Mouse (Mus musculus) embryonic facial prominence, embryonic 15.5 days (tissue): Measurements from ENCODE around the gene Rasgef1b. TPM values are rescaled to one million over a fixed set of nuclear protein-coding genes. Genes with fewer than 3 reads are reported as not detected.

Source experiments
- ATAC-seq: fragments of 200-750 bp; cut with Nextera tagmentation; 2 replicates; pipeline ENCODE4 v1.8.0; 2017; ENCODE audit warnings: low read depth, moderate TSS enrichment; ENCODE audit not compliant: insufficient number of reproducible peaks, low FRiP score, low TSS enrichment
- H3K27ac ChIP-seq: fragments of 300-500 bp; sonication (generic); replicated peaks from 2 replicates; pipeline ENCODE4 v1.5.1; 2015; ENCODE audit warnings: mild to moderate bottlenecking, inconsistent platforms
- H3K27me3 ChIP-seq: fragments of 300-500 bp; sonication (generic); 2 replicates; pipeline ENCODE4 v1.6.1; 2015; ENCODE audit warnings: inconsistent platforms
- H3K36me3 ChIP-seq: fragments of 300-500 bp; sonication (generic); 2 replicates; pipeline ENCODE4 v1.6.1; 2015; ENCODE audit warnings: mild to moderate bottlenecking, inconsistent platforms
- H3K4me1 ChIP-seq: fragments of 300-500 bp; sonication (generic); 2 replicates; pipeline ENCODE4 v1.6.1; 2015; ENCODE audit warnings: inconsistent platforms
- H3K4me2 ChIP-seq: fragments of 300-500 bp; sonication (generic); replicated peaks from 2 replicates; pipeline ENCODE4 v1.6.1; 2015; ENCODE audit warnings: mild to moderate bottlenecking, inconsistent platforms
- H3K4me3 ChIP-seq: fragments of 300-500 bp; sonication (generic); replicated peaks from 2 replicates; pipeline ENCODE4 v1.5.1; 2015; ENCODE audit warnings: mild to moderate bottlenecking, inconsistent platforms
- H3K9ac ChIP-seq: fragments of 300-500 bp; sonication (generic); 2 replicates; pipeline ENCODE4 v1.6.1; 2015; ENCODE audit warnings: inconsistent platforms
- H3K9me3 ChIP-seq: fragments of 300-500 bp; sonication (generic); replicated peaks from 2 replicates; pipeline ENCODE4 v1.6.1; 2016; ENCODE audit warnings: inconsistent platforms
- WGBS: fragments of 180-500 bp; shearing (Covaris S2); methylation state at CpG from one replicate; pipeline ENCODE4 v1.1.7; 2015; 5-methylcytosine and 5-hydroxymethylcytosine counted together
- polyA plus RNA-seq: library from polyadenylated mRNA; unstranded; fragments of >200 nt; fragmentation: Nextera tagmentation; extraction: Ambion mirVana; gene quantifications from 2 replicates; pipeline ENCODE4 v1.2.1, GENCODE M21; 2015

Gene Rasgef1b
- polyA plus RNA-seq, 1 experiment from 2014 or later, result 11.5 TPM

- whole genome bisulfite sequencing, result 73% methylated on average over 9 of the region's 9 CpGs
- Histone ChIP-seq H3K9ac (no peak overlapping the region), H3K36me3 (no peaks in the 10 kb centered on the region), H3K9me3 (no peaks in the 10 kb centered on the region), H3K4me3 (no peak overlapping the region), H3K4me2 (no peak overlapping the region), H3K27ac (no peak overlapping the region), H3K4me1 (no peaks in the 10 kb centered on the region), H3K27me3 (no peaks in the 10 kb centered on the region)
- no peak for ATAC-seq
These were observed 489.2 kb downstream of the Rasgef1b start for GRCm38 (mm10) chr5:99239677-99240076.

DNA sequence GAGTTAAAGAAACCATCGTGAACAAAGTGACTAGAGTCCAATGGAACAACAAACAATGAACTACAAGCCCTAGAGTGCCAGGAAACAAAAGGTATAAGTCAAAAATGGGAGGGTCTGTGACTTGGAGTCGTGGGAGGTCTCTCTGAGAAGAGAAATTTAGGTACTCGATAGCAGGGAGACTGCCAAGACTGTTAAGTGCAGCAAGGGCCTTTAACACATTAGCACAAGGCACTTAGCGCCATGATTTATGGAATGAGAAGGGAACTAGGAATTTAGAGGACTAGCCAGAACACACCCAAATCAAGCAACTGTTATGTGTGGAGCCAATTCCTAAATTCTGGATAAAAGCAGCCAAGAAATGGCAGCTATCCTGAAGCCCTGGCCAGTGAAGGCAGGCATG, 490.7 kb downstream of the Rasgef1b start:
- Histone ChIP-seq H3K9me3 (no peaks in the 10 kb centered on the region), H3K27ac (no peak overlapping the region), H3K36me3 (no peaks in the 10 kb centered on the region), H3K4me2 (no peak overlapping the region), H3K9ac (no peak overlapping the region), H3K4me1 (no peaks in the 10 kb centered on the region), H3K27me3 (no peaks in the 10 kb centered on the region), H3K4me3 (no peak overlapping the region)
- 85% methylated on average over 4 of the region's 4 CpGs for WGBS
- ATAC-seq, result no peak

DNA sequence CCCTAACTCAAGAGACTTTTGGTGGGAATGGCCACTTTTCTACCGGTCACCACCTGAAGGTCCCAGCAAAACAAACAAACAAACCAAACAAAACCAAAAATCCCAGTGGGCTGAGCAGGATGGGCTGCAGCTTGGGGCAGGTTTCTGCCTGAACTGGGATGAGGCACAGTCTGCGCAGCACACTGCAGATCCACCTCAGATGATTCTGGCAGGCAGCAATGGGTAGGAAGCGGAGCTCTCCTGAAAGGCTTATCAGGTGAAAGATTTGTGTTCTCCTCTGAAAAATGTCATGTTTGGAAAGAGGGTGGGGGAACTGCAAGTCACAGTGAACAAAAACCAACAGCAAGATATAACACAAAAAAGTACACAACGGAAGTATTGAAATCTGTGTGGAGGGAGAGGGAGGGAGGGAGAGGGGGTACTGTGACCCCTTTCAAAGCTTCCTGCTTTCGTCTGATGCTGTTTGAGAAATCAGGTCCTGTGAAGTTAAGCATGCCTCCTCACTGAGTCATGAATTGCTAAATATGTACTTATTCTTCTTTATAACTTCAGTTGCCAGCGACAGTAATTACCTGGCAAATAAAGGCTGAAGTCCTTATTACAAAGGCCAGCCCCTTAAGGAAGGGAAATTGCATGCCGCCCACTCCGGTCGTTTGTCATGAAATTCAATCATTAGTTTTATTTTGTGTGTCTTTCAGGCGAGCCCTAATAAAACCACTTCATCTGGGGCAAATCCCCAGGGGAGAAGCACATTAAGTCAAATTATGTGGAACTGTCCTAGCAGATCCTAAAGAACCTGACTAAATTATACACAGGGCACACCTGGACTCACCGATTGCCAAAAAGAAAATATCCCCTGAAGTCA, 491.7 kb downstream of the Rasgef1b start:
- peak overlapping the region; percentile 3; the same call in 1 of the 2 replicates for H3K27ac ChIP-seq
- H3K36me3 ChIP-seq, result no peaks in the 10 kb centered on the region
- 58% methylated on average over 11 of the region's 11 CpGs for WGBS
- H3K4me2 ChIP-seq, result no peak overlapping the region
- no peak for ATAC-seq
- no peaks in the 10 kb centered on the region for H3K4me1 ChIP-seq
- no peaks in the 10 kb centered on the region for H3K27me3 ChIP-seq
- no peaks in the 10 kb centered on the region for H3K9me3 ChIP-seq
- no peak overlapping the region for H3K9ac ChIP-seq
- H3K4me3 ChIP-seq, result no peak overlapping the region

- no peak for ATAC-seq
- WGBS, result 83% methylated on average over 4 of the region's 4 CpGs
These were observed 492.4 kb downstream of the Rasgef1b start for GRCm38 (mm10) chr5:99236431-99236830.

DNA sequence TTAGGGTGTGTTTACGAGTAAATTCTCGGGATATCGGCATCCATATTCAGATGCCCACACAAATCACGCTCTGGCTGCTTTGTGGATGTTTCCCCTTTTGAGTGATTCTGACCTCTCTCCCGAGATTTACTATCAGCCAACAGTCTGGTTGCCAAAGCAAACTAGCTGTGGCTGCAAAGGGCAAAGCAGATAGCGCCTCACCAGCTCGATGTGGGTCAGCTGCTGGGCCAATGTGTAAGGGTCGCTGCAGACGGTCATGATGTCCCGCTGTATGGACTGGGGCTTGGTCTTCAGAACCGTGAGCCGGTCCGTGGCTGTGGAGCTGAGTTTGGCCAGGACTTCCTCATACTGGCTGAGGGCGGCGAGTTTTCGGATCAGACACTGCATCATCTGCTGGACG, 494.6 kb downstream of the Rasgef1b start:
- H3K27ac ChIP-seq, result no peak overlapping the region
- no peaks in the 10 kb centered on the region for H3K27me3 ChIP-seq
- H3K4me1 ChIP-seq, result no peaks in the 10 kb centered on the region
- no peak overlapping the region for H3K4me3 ChIP-seq
- no peaks in the 10 kb centered on the region for H3K9me3 ChIP-seq
- 0 out of 2 replicates have a peak, but pooled peaks cover 2% of the 10 kb centered on the region for H3K36me3 ChIP-seq
- no peak for ATAC-seq
- H3K9ac ChIP-seq, result no peak overlapping the region
- 94% methylated on average over 17 of the region's 17 CpGs for WGBS
- H3K4me2 ChIP-seq, result no peak overlapping the region

More at GRCm38 (mm10) chr5:99236431-99236830, 492.4 kb downstream of the Rasgef1b start:
- Histone ChIP-seq H3K9ac (no peak overlapping the region), H3K27ac (0 out of 2 replicates have a peak overlapping the region, but pooled peaks have one; percentile 3), H3K4me3 (no peak overlapping the region), H3K9me3 (no peaks in the 10 kb centered on the region), H3K4me1 (no peaks in the 10 kb centered on the region), H3K4me2 (no peak overlapping the region), H3K27me3 (no peaks in the 10 kb centered on the region), H3K36me3 (no peaks in the 10 kb centered on the region)

GRCm38 (mm10) chr5:99233176-99233575, 495.7 kb downstream of the Rasgef1b start:
- Histone ChIP-seq H3K4me3 (no peak overlapping the region), H3K27ac (no peak overlapping the region), H3K9ac (no peak overlapping the region), H3K4me1 (no peaks in the 10 kb centered on the region), H3K9me3 (no peaks in the 10 kb centered on the region), H3K27me3 (no peaks in the 10 kb centered on the region), H3K36me3 (peaks cover 2% of the 10 kb centered on the region; the same call in 1 of the 2 replicates), H3K4me2 (no peak overlapping the region)
- no peak for ATAC-seq
- WGBS, result 74% methylated on average over 3 of the region's 3 CpGs

- no peak for ATAC-seq
- Histone ChIP-seq H3K9ac (no peak overlapping the region), H3K27ac (no peak overlapping the region), H3K4me1 (no peaks in the 10 kb centered on the region), H3K9me3 (no peaks in the 10 kb centered on the region), H3K4me3 (no peak overlapping the region), H3K4me2 (no peak overlapping the region), H3K36me3 (peaks cover 2% of the 10 kb centered on the region; the same call in 1 of the 2 replicates), H3K27me3 (no peaks in the 10 kb centered on the region)
- 82% methylated on average over 8 of the region's 8 CpGs for WGBS
These were observed 496.5 kb downstream of the Rasgef1b start for GRCm38 (mm10) chr5:99232410-99232809.

DNA sequence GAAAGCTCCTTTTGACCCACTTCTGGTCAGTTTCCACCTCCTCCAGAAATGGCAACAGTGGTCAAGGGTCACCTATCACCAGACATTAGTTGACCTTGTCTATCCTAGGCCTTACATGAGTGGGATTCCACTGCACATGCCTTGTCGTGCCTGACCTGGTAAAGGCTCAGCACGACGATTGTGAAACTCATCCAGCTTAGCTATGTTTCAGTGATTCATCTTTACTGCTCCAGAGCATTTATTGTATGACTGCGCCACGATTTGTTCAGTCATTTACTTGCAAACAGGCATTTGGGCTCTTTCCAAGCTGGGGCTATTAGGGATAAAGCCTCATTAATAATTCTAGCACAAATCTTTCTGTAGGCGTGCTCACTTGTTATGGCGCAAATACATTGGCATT, 498.4 kb downstream of the Rasgef1b start:
- Histone ChIP-seq H3K9ac (no peak overlapping the region), H3K27me3 (no peaks in the 10 kb centered on the region), H3K36me3 (peaks cover 2% of the 10 kb centered on the region; the same call in 1 of the 2 replicates), H3K27ac (no peak overlapping the region), H3K4me3 (no peak overlapping the region), H3K4me1 (no peaks in the 10 kb centered on the region), H3K9me3 (no peaks in the 10 kb centered on the region), H3K4me2 (no peak overlapping the region)
- WGBS, result 81% methylated on average over 7 of the region's 7 CpGs
- ATAC-seq, result no peak

GRCm38 (mm10) chr5:99227361-99227760, 501.5 kb downstream of the Rasgef1b start:
- peaks cover 8% of the 10 kb centered on the region; the same call in 1 of the 2 replicates for H3K4me1 ChIP-seq
- H3K27ac ChIP-seq, result no peak overlapping the region
- no peaks in the 10 kb centered on the region for H3K9me3 ChIP-seq
- no peak overlapping the region for H3K4me2 ChIP-seq
- no peak overlapping the region for H3K9ac ChIP-seq
- no peak for ATAC-seq
- no peaks in the 10 kb centered on the region for H3K27me3 ChIP-seq
- H3K36me3 ChIP-seq, result peaks cover 9% of the 10 kb centered on the region; the same call in 1 of the 2 replicates
- WGBS, result 72% methylated on average over 4 of the region's 4 CpGs
- H3K4me3 ChIP-seq, result no peak overlapping the region

DNA sequence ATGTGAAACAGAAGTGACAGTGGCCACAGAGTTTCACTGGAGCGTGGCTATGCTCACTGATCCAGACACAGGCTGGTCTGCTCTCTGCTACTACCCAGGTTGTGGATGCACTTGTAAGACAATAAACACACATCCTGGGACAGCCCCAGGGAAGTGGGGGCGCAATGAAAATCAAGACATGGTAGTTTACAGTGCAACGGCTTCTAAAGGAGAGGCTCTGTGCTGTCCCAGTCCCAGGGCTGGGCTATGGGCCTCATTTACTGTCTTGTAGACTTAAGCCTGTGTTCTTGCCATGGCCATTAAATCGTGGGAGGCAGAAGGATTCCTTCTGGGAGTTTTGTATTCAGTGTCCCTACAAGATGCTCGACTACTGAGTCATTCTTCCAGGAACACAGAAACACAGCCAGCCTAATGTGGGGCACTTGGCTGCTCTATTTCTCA, 504.3 kb downstream of the Rasgef1b start:
- H3K9me3 ChIP-seq, result no peaks in the 10 kb centered on the region
- no peak overlapping the region for H3K4me2 ChIP-seq
- peaks cover 8% of the 10 kb centered on the region; the same call in 1 of the 2 replicates for H3K4me1 ChIP-seq
- peaks cover 27% of the 10 kb centered on the region for H3K36me3 ChIP-seq
- ATAC-seq, result no peak
- 44% methylated on average over 5 of the region's 5 CpGs for WGBS
- H3K9ac ChIP-seq, result no peak overlapping the region
- H3K27ac ChIP-seq, result no peak overlapping the region
- no peak overlapping the region for H3K4me3 ChIP-seq
- H3K27me3 ChIP-seq, result no peaks in the 10 kb centered on the region

GRCm38 (mm10) chr5:99223869-99224498, 504.9 kb downstream of the Rasgef1b start:
- Histone ChIP-seq H3K27ac (no peak overlapping the region), H3K4me3 (no peak overlapping the region), H3K27me3 (no peaks in the 10 kb centered on the region), H3K4me1 (peaks cover 8% of the 10 kb centered on the region; the same call in 1 of the 2 replicates), H3K36me3 (peaks cover 24% of the 10 kb centered on the region), H3K9me3 (no peaks in the 10 kb centered on the region), H3K4me2 (no peak overlapping the region), H3K9ac (no peak overlapping the region)
- 58% methylated on average over 15 of the region's 15 CpGs for whole genome bisulfite sequencing
- ATAC-seq, result no peak
